Mouse (Mus musculus): ENCODE measurements around the gene Lamtor3. TPM values are rescaled to one million over a fixed set of nuclear protein-coding genes. Genes with fewer than 3 reads are reported as not detected.

Gene Lamtor3
- polyA plus RNA-seq, 1 experiment = 45.9 TPM

- Histone ChIP-seq H3K36me3 (ENCODE audit: control insufficient read depth, insufficient read depth, low read length) (no peaks in the 10 kb centered on the region), H3K4me1 (replicated peaks; ENCODE audit: control insufficient read depth, insufficient read depth, low read length) (no peaks in the 10 kb centered on the region), H3K27me3 (ENCODE audit: control insufficient read depth, insufficient read depth, low read length) (no peaks in the 10 kb centered on the region), H3K4me3 (ENCODE audit: control insufficient read depth, insufficient read depth, low read length) (no peak overlapping the region), H3K27ac (ENCODE audit: control insufficient read depth, insufficient read depth, low read length) (no peak overlapping the region)
- 87% methylated on average over 3 of the region's 3 CpGs for WGBS
- DNase-seq = no peak
- TF ChIP-seq CTCF (IDR thresholded peaks at IDR 0.05; ENCODE audit: borderline replicate concordance, control insufficient read depth, extremely low read depth, insufficient read depth, low read length, poor library complexity) (no peak), POLR2A (IDR thresholded peaks at IDR 0.05; ENCODE audit: control insufficient read depth, extremely low read depth, insufficient read depth, low read length, poor library complexity) (no peak)
These were observed 27.2 kb upstream of the Lamtor3 start for GRCm38 (mm10) chr3:137891089-137891488.

GRCm38 (mm10) chr3:137892118-137892517, 26.2 kb upstream of the Lamtor3 start:
- Histone ChIP-seq H3K4me1 (replicated peaks; ENCODE audit: control insufficient read depth, insufficient read depth, low read length) (no peaks in the 10 kb centered on the region), H3K27me3 (ENCODE audit: control insufficient read depth, insufficient read depth, low read length) (no peaks in the 10 kb centered on the region), H3K27ac (ENCODE audit: control insufficient read depth, insufficient read depth, low read length) (no peak overlapping the region), H3K36me3 (ENCODE audit: control insufficient read depth, insufficient read depth, low read length) (no peaks in the 10 kb centered on the region), H3K4me3 (ENCODE audit: control insufficient read depth, insufficient read depth, low read length) (no peak overlapping the region)
- WGBS = 97% methylated on average over 4 of the region's 4 CpGs
- DNase-seq = no peak
- no peak for TF ChIP-seq POLR2A (IDR thresholded peaks at IDR 0.05; ENCODE audit: control insufficient read depth, extremely low read depth, insufficient read depth, low read length, poor library complexity)

DNA sequence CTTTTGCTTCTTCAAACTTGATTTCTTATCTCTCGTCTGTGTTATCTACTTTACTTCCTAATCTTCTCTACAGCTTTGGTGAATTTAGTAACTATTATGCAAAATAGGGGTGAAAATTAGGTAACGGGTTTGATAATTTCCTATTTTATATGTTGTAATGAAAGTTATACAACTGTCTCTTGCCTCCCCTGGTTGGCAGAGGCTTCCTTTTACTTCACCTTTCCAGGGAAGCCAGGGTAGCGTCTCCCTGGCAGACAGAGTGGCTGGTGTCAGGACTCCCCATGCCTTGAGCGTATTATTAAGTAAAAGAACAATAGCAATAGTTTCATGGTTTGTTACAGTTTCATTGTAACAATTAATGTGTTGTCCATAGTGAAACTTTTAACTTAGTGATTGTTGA, 24.5 kb upstream of the Lamtor3 start:
- Histone ChIP-seq H3K4me1 (replicated peaks; ENCODE audit: control insufficient read depth, insufficient read depth, low read length) (no peaks in the 10 kb centered on the region), H3K27me3 (ENCODE audit: control insufficient read depth, insufficient read depth, low read length) (no peaks in the 10 kb centered on the region), H3K36me3 (ENCODE audit: control insufficient read depth, insufficient read depth, low read length) (no peaks in the 10 kb centered on the region), H3K27ac (ENCODE audit: control insufficient read depth, insufficient read depth, low read length) (no peak overlapping the region), H3K4me3 (ENCODE audit: control insufficient read depth, insufficient read depth, low read length) (no peak overlapping the region)
- TF ChIP-seq CTCF (IDR thresholded peaks at IDR 0.05; ENCODE audit: borderline replicate concordance, control insufficient read depth, extremely low read depth, insufficient read depth, low read length, poor library complexity) (no peak), POLR2A (IDR thresholded peaks at IDR 0.05; ENCODE audit: control insufficient read depth, extremely low read depth, insufficient read depth, low read length, poor library complexity) (no peak)
- no peak for DNase-seq
- 96% methylated on average over 4 of the region's 4 CpGs for WGBS

DNA sequence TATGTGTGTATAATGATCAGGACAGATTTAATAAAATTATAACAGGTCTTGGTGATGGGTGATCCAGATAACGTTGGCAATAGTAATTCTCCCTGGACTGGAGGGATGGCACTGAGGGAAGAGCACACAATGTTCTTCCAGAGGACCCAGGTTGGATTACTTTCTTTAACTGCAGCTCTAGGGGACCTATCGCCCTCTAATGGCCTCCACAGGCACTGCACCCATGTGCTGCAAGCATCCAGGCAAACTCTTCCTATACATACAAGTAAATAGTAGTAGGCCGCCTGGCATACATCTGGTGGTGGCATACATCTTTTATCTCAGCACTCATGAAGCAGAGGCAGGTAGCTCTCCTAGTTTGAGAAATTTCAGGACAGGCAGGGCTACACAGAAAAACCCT, 23.1 kb upstream of the Lamtor3 start:
- DNase-seq = peak; percentile 22
- Histone ChIP-seq H3K36me3 (ENCODE audit: control insufficient read depth, insufficient read depth, low read length) (no peaks in the 10 kb centered on the region), H3K27ac (ENCODE audit: control insufficient read depth, insufficient read depth, low read length) (no peak overlapping the region), H3K27me3 (ENCODE audit: control insufficient read depth, insufficient read depth, low read length) (no peaks in the 10 kb centered on the region), H3K4me1 (replicated peaks; ENCODE audit: control insufficient read depth, insufficient read depth, low read length) (no peaks in the 10 kb centered on the region), H3K4me3 (ENCODE audit: control insufficient read depth, insufficient read depth, low read length) (no peak overlapping the region)
- 92% methylated on average over 3 of the region's 3 CpGs for WGBS
- TF ChIP-seq POLR2A (IDR thresholded peaks at IDR 0.05; ENCODE audit: control insufficient read depth, extremely low read depth, insufficient read depth, low read length, poor library complexity) (no peak), CTCF (IDR thresholded peaks at IDR 0.05; ENCODE audit: borderline replicate concordance, control insufficient read depth, extremely low read depth, insufficient read depth, low read length, poor library complexity) (no peak)

DNA sequence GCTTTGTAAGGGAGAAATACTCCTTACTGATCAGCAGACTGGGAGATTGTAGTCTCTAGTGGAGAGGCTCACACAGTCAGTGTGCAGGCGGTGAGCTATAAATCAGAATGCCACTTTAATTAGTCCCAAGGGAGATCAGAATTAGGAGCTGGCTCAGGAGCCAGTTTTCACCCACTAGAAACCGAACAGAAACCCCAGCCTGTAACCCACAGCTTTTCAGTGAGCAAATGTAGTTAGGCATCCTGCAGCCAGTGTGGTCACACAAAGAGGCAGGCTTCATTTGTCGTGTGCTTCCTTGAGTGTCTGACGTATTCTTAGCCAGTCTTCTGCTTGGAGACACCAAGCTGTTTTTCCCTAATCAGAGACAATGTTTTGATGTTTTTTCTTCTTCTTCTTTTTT, 21.9 kb upstream of the Lamtor3 start:
- DNase-seq = no peak
- H3K27me3 ChIP-seq (ENCODE audit: control insufficient read depth, insufficient read depth, low read length) = no peaks in the 10 kb centered on the region
- H3K36me3 ChIP-seq (ENCODE audit: control insufficient read depth, insufficient read depth, low read length) = no peaks in the 10 kb centered on the region
- 81% methylated on average over 4 of the region's 4 CpGs for WGBS
- H3K27ac ChIP-seq (ENCODE audit: control insufficient read depth, insufficient read depth, low read length) = no peak overlapping the region
- TF ChIP-seq POLR2A (IDR thresholded peaks at IDR 0.05; ENCODE audit: control insufficient read depth, extremely low read depth, insufficient read depth, low read length, poor library complexity) = no peak
- no peak for TF ChIP-seq CTCF (IDR thresholded peaks at IDR 0.05; ENCODE audit: borderline replicate concordance, control insufficient read depth, extremely low read depth, insufficient read depth, low read length, poor library complexity)
- no peak overlapping the region for H3K4me3 ChIP-seq (ENCODE audit: control insufficient read depth, insufficient read depth, low read length)
- no peaks in the 10 kb centered on the region for H3K4me1 ChIP-seq (replicated peaks; ENCODE audit: control insufficient read depth, insufficient read depth, low read length)

- Histone ChIP-seq H3K4me1 (replicated peaks; ENCODE audit: control insufficient read depth, insufficient read depth, low read length) (no peaks in the 10 kb centered on the region), H3K27me3 (ENCODE audit: control insufficient read depth, insufficient read depth, low read length) (no peaks in the 10 kb centered on the region), H3K4me3 (ENCODE audit: control insufficient read depth, insufficient read depth, low read length) (no peak overlapping the region), H3K36me3 (ENCODE audit: control insufficient read depth, insufficient read depth, low read length) (no peaks in the 10 kb centered on the region), H3K27ac (ENCODE audit: control insufficient read depth, insufficient read depth, low read length) (no peak overlapping the region)
- DNase-seq = no peak
- TF ChIP-seq CTCF (IDR thresholded peaks at IDR 0.05; ENCODE audit: borderline replicate concordance, control insufficient read depth, extremely low read depth, insufficient read depth, low read length, poor library complexity) = no peak
- no peak for TF ChIP-seq POLR2A (IDR thresholded peaks at IDR 0.05; ENCODE audit: control insufficient read depth, extremely low read depth, insufficient read depth, low read length, poor library complexity)
- WGBS = 86% methylated on average over 3 of the region's 3 CpGs
These were observed 21.4 kb upstream of the Lamtor3 start for GRCm38 (mm10) chr3:137896867-137897266.

DNA sequence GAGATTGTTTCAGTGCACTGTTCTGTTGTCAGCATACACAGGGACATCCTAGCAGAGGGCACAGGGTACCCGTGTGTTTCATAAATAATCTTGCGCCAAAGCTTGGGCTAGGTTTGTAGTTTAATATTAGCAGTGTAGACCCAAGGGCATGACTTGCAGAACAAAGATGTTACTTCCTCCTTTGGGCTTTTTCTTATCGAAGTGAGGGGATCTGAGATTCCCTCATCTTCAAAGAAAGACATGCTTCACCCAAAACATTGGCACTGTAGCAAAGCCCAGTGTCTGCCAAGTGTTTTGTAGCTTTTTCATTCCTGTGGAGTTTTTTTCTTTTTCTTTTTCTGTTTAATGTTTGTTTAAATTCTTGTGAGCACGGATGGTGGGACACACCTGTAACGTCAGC, 20.6 kb upstream of the Lamtor3 start:
- WGBS = 66% methylated on average over 5 of the region's 5 CpGs
- H3K36me3 ChIP-seq (ENCODE audit: control insufficient read depth, insufficient read depth, low read length) = no peaks in the 10 kb centered on the region
- TF ChIP-seq CTCF (IDR thresholded peaks at IDR 0.05; ENCODE audit: borderline replicate concordance, control insufficient read depth, extremely low read depth, insufficient read depth, low read length, poor library complexity) (no peak), POLR2A (IDR thresholded peaks at IDR 0.05; ENCODE audit: control insufficient read depth, extremely low read depth, insufficient read depth, low read length, poor library complexity) (no peak)

More for the DNA sequence above, 20.6 kb upstream of the Lamtor3 start:
- Histone ChIP-seq H3K27ac (ENCODE audit: control insufficient read depth, insufficient read depth, low read length) (no peak overlapping the region), H3K27me3 (ENCODE audit: control insufficient read depth, insufficient read depth, low read length) (no peaks in the 10 kb centered on the region), H3K4me1 (replicated peaks; ENCODE audit: control insufficient read depth, insufficient read depth, low read length) (no peaks in the 10 kb centered on the region), H3K4me3 (ENCODE audit: control insufficient read depth, insufficient read depth, low read length) (no peak overlapping the region)
- DNase-seq = no peak

All from thymus, adult 2 months (tissue).